Mouse (Mus musculus) heart, postnatal 0 days (tissue): ENCODE data around the gene Rhobtb3. TPM values are rescaled to one million over a fixed set of nuclear protein-coding genes. Genes with fewer than 3 reads are reported as not detected.
A peak's percentile ranks its signal among the peaks of the same experiment; 100 is the strongest.

ENCODE experiments used
- ATAC-seq: fragments of 200-750 bp; cut with Nextera tagmentation; 2 replicates; pipeline ENCODE4 v1.8.0; 2017; ENCODE audit warnings: low read depth, moderate number of reproducible peaks, moderate library complexity; ENCODE audit not compliant: insufficient read depth
- DNase-seq: peaks from one replicate; pipeline ENCODE4 v3.0.0-alpha.2; 2016; ENCODE audit warnings: low spot score
- H3K27ac ChIP-seq: fragments of 300-500 bp; sonication (generic); 2 replicates; pipeline ENCODE4 v1.5.1; 2014; ENCODE audit warnings: low read depth, mild to moderate bottlenecking
- H3K27me3 ChIP-seq: fragments of 300-500 bp; sonication (generic); 2 replicates; pipeline ENCODE4 v1.6.1; 2014; ENCODE audit warnings: low read length, mixed read lengths; ENCODE audit not compliant: control insufficient read depth, insufficient read depth
- H3K36me3 ChIP-seq: fragments of 300-500 bp; sonication (generic); replicated peaks from 2 replicates; pipeline ENCODE4 v1.6.1; 2014; ENCODE audit warnings: low read length, mixed read lengths; ENCODE audit not compliant: control insufficient read depth, insufficient read depth
- H3K4me1 ChIP-seq: fragments of 300-500 bp; sonication (generic); 2 replicates; pipeline ENCODE4 v1.6.1; 2014; ENCODE audit warnings: antibody characterized with exemption; ENCODE audit not compliant: control insufficient read depth, insufficient read depth
- H3K4me2 ChIP-seq: fragments of 300-500 bp; sonication (generic); 2 replicates; pipeline ENCODE4 v1.6.1; 2014; ENCODE audit warnings: low read depth, mild to moderate bottlenecking, low read length, moderate library complexity
- H3K4me3 ChIP-seq: fragments of 300-500 bp; sonication (generic); 2 replicates; pipeline ENCODE4 v1.5.1; 2014; ENCODE audit warnings: low read depth, low read length
- H3K9ac ChIP-seq: fragments of 300-500 bp; sonication (generic); replicated peaks from 2 replicates; pipeline ENCODE4 v1.6.1; 2014; ENCODE audit warnings: low read depth, low read length, mixed read lengths
- H3K9me3 ChIP-seq: fragments of 300-500 bp; sonication (generic); replicated peaks from 2 replicates; pipeline ENCODE4 v1.6.1; 2016; ENCODE audit warnings: low read length; ENCODE audit not compliant: control insufficient read depth
- CTCF ChIP-seq: IDR thresholded peaks from 2 replicates; pipeline ENCODE4 v1.5.1; 2016; ENCODE audit warnings: antibody characterized with exemption, control low read depth, low read depth
- EP300 ChIP-seq: IDR thresholded peaks from 2 replicates; pipeline ENCODE4 v1.6.1; 2016; ENCODE audit warnings: antibody characterized with exemption, low read depth
- WGBS: fragments of 180-500 bp; shearing (Covaris S2); extraction: QIAGEN DNeasy Blood & Tissue Kit; methylation state at CpG from one replicate; pipeline ENCODE4 v1.1.7; 2014; 5-methylcytosine and 5-hydroxymethylcytosine counted together
- polyA plus RNA-seq: library from polyadenylated mRNA; unstranded; fragments of >200 nt; fragmentation: Nextera tagmentation; extraction: Ambion mirVana; gene quantifications from 2 replicates; pipeline ENCODE4 v1.2.1, GENCODE M21; 2015
- total RNA-seq: library from RNA; depleted of rRNA; stranded (reverse); fragments of >200 nt; gene quantifications from 2 replicates; pipeline ENCODE4 v1.2.3, GENCODE M21; 2014; ENCODE audit warnings: low replicate concordance

The Rhobtb3 gene
- total and polyA plus RNA-seq, 2 experiments from 2014 or later, result 13.7 to 29.8 TPM

GRCm38 (mm10) chr13:75844833-75845518 is 98.7 kb downstream of the Rhobtb3 start:
- Histone ChIP-seq H3K4me2 (no peak overlapping the region), H3K27me3 (no peaks in the 10 kb centered on the region), H3K4me3 (no peak overlapping the region), H3K9ac (no peak overlapping the region), H3K27ac (no peak overlapping the region), H3K4me1 (peaks cover 24% of the 10 kb centered on the region), H3K36me3 (peaks cover 18% of the 10 kb centered on the region), H3K9me3 (no peaks in the 10 kb centered on the region)
- 92% methylated on average over 2 of the region's 2 CpGs for WGBS
- ATAC-seq (no peak), DNase-seq (no peak)
- TF ChIP-seq EP300 (no peak), CTCF (no peak)

GRCm38 (mm10) chr13:75843993-75844683 is 99.6 kb downstream of the Rhobtb3 start:
- no peak for DNase-seq
- Histone ChIP-seq H3K36me3 (peaks cover 16% of the 10 kb centered on the region), H3K9ac (no peak overlapping the region), H3K27me3 (no peaks in the 10 kb centered on the region), H3K4me3 (no peak overlapping the region), H3K4me2 (no peak overlapping the region), H3K4me1 (peaks cover 24% of the 10 kb centered on the region), H3K9me3 (no peaks in the 10 kb centered on the region), H3K27ac (no peak overlapping the region)
- 80% methylated on average over 8 of the region's 8 CpGs for WGBS
- ATAC-seq, result no peak
- TF ChIP-seq EP300 (no peak), CTCF (no peak)

DNA sequence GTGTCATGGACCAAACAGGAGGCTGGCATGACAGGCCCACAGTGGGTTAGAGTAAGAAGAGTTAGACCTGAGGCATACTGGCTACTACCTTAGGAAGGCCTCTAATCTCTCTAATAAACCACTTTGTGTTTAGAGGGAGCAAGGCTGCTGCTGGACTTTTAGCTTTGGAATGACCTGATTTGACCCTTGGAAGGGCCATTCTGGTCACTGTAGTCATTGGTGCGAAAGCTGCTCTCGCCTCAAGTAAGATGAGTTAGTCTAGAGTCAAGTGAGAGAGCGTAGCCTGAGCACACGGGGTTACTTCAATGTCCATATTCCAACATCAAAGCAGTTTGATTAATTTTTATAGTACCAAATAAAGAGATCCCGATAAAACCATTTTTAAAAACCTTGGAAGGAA is 100.4 kb downstream of the Rhobtb3 start:
- Histone ChIP-seq H3K4me1 (peaks cover 24% of the 10 kb centered on the region), H3K4me3 (no peak overlapping the region), H3K27me3 (no peaks in the 10 kb centered on the region), H3K9me3 (no peaks in the 10 kb centered on the region), H3K4me2 (no peak overlapping the region), H3K27ac (no peak overlapping the region), H3K36me3 (peaks cover 14% of the 10 kb centered on the region), H3K9ac (no peak overlapping the region)
- ATAC-seq (no peak), DNase-seq (no peak)
- 92% methylated on average over 5 of the region's 5 CpGs for WGBS
- TF ChIP-seq CTCF (no peak), EP300 (no peak)

- H3K27ac ChIP-seq, result no peak overlapping the region
- 0 out of 2 replicates have a peak, but pooled peaks cover under 1% of the 10 kb centered on the region for H3K36me3 ChIP-seq
- H3K9ac ChIP-seq, result peak overlapping the region; percentile 67; the same call in 1 of the 2 replicates
- WGBS, result 61% methylated on average over 3 of the region's 3 CpGs
- peak overlapping the region; percentile 73 for H3K4me2 ChIP-seq
- no peaks in the 10 kb centered on the region for H3K27me3 ChIP-seq
- TF ChIP-seq EP300, result no peak
- TF ChIP-seq CTCF, result no peak
- no peak for DNase-seq
- ATAC-seq, result no peak
- peak overlapping the region; percentile 63; the same call in 1 of the 2 replicates for H3K4me3 ChIP-seq
- no peaks in the 10 kb centered on the region for H3K9me3 ChIP-seq
- H3K4me1 ChIP-seq, result peaks cover 24% of the 10 kb centered on the region
These were observed 101.8 kb downstream of the Rhobtb3 start for GRCm38 (mm10) chr13:75841950-75842349.

- Histone ChIP-seq H3K4me3 (peak overlapping the region; percentile 63), H3K36me3 (no peaks in the 10 kb centered on the region), H3K4me1 (peaks cover 24% of the 10 kb centered on the region), H3K9me3 (no peaks in the 10 kb centered on the region), H3K4me2 (peak overlapping the region; percentile 73), H3K9ac (peak overlapping the region; percentile 67), H3K27me3 (no peaks in the 10 kb centered on the region), H3K27ac (peak overlapping the region; percentile 92)
- WGBS, result 17% methylated on average over 6 of the region's 6 CpGs
- ATAC-seq (no peak), DNase-seq (no peak)
- no peak for TF ChIP-seq EP300
- no peak for TF ChIP-seq CTCF
These were observed 102.9 kb downstream of the Rhobtb3 start for GRCm38 (mm10) chr13:75840752-75841285.
